Mouse (Mus musculus) testis, postnatal 10 days (tissue): ENCODE measurements at regions not wholly inside any gene's neighbourhood (a gene's known extent, or its start where the extent isn't known, plus 50 kb on each side); places are given as distances from the start of the nearest gene placed in this dataset.

Source experiments
- DNase-seq: peaks from one replicate; pipeline ENCODE4 v3.0.0; 2021; ENCODE audit warnings: low spot score

DNA sequence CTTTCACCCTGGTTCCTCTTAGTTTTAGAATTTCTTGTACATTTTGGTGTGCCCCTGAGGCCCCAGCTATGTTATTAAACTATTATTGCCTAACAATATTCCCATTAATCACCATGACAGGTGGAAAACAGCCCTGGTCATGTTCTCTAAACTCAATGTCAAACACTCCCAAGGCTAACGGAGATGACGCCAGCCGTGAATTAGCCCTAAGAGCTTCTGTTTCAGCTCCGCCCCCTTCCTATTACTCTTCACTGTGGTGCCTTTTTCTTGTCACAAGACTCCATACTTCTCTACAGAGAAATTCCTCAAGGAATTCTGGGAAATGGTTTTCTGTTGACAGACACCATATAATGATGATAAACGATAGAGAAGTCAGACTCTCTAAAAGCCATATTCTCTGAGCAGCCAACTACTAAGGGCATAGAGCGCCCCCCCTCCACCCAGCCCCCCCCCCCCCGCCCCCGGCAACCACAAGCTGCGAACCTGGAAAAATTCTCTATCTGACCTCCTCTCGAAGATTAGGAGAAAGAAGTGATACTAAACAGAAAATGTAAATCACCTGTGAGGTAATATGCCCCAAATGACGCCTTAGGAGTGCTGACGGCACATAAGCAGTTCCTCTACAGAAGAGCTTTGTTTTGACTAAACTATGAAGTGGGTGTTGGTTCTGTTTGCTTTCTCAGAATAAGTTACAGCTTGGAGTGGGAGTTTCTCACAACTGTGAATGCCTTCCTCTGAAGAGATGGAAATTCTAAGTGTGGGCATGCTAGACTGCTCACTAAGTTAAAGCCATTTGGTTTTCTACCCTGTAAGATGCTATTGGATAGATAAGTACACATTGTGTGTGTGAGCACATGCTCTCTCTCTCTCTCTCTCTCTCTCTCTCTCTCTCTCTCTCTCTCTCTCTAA, 76.8 kb upstream of the Sfrp2 start:
- no peak for DNase-seq

DNA sequence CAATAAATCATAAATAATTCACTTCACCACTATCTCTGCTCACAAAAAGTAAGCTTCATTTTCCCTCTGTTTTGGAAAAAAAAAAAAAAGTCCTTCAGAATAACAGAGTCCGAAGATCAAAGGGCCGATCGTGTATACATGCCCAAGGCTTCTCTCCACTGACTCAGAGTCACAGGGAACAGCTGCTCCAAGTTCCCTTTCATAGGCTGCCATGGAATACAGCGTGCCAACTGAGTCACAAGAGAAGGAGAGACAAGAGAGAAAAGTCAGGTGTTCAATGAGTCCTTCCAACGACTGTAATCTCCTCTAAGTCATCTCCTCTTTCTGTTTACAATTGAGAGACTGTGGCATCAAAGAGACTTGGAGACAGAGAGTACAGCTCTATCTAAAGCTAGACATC, 71.6 kb upstream of the Sfrp2 start:
- DNase-seq, result no peak

DNA sequence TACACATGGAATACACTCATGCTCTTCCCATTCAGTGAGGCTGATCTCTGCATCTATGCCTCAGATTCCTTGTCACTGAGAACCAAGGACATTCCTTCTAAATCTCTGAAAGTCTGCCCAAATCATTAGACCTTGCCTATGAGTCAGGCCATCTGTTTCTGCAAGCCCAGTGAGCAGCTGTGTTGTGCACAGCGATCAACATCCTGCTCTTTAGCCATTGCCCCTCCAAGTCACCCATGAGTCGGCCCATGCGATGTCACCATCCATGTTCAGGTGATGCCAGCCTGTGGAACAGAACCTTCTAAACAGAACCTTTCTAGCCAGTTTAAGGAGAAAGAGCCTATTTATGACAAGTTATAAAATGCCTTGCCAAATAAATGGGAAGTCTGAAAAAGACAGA, 66.4 kb upstream of the Sfrp2 start:
- DNase-seq, result no peak

DNA sequence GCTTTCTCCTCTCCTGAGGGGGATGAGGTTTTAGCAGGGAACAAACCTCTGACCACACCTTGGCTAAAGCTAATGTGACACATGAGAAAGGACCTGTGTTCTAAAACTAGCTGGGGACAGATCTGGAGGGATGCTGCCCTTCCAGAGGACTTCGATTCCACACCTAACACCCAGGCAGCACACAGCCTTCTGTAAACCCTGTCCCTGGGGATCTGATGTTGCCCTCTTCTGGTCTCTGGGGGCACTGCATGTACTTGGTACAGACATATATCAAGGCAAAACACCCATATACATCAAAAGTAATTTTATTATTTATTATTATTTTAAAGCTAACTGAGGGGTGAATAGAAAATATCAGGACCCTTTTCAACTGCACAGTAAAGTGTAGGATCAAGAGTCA, 65.0 kb upstream of the Sfrp2 start:
- DNase-seq, result peak; percentile 60

DNA sequence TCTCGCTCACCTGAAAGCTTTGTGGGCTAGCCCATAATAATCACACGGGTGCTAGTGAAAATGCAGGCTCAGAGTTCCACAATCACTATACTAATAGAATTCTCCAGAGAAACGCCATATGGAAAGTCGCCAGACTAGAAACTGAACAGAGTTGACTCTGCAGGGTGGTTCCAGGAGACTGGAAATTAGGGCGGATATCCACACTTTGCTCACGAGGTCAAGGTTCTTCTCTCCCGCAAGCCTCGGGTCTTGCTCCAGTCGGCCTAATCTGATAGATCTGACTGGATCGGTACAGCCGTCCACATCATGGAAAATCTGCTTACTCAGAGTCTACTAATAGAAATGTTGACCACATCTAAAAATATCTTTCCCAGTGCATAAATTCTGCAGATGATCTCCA, 61.6 kb upstream of the Sfrp2 start:
- peak; percentile 32 for DNase-seq

DNA sequence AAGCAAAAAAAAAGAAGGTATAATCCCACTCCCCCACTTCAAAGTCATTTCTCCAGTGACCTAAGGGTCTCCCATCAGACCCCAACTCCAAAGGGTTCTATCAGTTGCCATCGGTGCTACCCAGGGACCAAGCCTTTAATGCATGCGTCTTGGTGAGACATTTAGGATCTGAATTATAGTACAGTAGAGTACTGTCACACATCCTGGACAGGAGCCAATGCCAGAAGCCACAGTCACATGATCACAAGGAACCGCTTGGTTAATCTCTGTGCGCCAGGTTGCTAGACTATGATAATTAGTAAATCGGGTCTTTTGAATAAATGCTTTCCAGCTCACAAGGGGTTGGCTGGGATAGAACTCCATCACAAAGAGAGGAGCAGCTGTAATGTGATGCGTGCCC, 60.9 kb upstream of the Sfrp2 start:
- no peak for DNase-seq

DNA sequence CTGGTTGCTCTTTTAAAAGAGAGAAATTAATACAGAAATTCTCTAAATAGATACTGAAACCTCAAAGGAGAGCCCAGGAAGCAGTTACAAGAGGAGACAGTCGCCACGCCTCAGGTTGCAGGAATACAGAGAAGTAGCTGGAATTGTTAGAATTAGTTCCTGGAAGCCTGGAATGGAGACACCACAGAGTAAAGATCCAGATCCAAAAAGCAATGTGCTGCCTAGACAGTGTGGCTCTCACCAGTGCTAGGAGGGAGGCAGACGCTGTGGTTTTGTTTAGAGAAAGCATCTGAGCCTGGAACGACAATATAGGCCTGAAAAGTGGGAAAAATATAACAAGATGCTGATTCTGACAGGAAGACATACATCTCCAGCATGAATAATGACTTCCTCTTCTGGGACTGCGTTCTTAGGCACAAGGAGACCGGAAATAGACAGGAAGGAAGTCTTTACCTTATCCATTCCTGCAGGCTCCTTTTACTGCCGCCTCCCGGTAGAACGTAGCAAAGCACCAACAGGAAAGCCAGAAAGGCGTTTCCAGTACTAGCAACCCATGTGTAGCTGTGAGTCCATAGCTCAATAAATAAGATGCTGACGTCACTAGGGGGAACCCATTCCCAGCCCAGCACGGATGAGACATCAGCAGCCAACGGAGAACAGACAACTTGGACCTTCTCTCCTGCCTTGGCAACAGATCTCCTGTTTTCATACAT, 59.4 kb upstream of the Sfrp2 start:
- DNase-seq, result peak; percentile 41

DNA sequence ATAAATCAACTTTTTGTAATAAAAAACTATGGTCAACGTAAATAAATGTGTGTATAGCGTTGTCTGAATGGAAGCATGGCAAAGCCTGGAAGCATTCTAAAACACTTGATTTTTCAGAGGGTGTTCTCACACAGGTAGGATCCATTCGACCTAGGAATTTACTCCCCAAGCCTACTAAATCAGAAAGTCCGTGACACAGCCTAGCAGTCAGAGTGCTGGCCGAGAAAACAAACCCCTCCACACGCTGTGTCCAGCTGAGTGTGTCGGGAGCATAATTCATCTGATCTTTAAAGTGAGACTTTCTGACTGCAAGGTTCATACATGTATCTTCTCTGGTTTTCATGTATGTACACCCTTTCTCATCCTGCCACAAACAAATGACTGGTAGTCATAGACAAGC, 58.8 kb upstream of the Sfrp2 start:
- peak; percentile 11 for DNase-seq

DNA sequence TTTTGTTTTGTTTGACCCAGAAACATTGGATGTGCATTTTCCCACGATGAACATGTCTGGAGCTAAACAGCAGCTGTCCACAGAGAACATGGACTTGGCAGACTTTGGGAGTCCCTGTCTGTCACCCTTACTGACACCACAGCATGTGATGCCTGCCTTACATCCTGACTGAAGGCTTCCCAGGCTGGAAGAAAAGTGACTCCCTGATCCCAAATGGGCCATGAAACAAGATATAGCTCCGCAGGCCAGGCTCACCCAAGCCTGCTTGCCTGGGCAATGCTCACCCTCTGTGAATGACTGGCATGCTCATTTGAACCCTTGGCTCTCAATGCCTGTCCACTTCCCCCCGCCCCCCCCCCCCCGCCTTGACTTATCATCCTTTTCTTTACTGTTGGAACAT, 57.1 kb upstream of the Sfrp2 start:
- peak; percentile 28 for DNase-seq

DNA sequence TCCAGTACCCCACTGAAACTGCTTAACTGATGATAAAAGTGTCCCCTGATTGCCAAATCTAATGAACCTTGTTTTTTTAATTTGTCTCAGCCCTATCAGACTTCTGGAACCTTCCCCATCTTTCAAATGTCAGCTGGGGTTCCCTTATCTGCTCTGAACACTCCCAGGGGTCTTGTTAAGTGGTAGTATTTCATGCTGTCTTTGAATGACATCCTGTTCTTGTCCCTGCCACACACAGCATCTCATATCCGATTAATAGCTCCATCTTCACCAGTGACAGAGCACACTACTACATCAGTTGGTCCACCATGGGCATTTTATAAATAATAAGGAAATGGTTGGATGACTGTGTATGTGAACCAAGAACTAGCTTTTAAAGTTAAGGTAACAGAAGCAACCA, 56.6 kb upstream of the Sfrp2 start:
- DNase-seq, result no peak

DNA sequence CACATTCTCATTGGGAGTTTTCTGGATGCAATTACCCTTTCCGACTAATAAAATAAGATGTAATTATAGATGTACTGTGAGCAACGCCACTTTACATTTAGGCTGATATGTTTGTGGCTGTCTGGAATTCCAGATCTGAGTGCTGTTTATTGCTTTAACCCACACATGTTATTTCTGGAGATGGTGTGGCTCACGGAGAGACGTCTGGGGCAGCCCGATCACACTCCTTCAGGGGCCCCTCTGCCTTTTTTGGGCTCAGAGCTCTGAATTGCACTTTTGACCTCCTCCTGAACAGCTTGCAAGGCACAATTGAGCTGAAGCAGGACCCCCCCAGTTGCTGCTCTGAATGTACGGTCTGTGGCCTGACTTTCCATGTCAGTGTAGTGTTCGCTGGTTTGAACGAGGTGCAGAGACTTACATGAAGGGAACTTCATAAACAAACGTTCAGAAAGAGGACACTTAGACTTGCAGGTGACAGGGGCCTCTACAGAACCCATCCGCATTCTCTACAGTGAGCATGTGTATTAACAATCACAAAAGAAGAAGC, 55.1 kb upstream of the Sfrp2 start:
- DNase-seq, result peak; percentile 2

DNA sequence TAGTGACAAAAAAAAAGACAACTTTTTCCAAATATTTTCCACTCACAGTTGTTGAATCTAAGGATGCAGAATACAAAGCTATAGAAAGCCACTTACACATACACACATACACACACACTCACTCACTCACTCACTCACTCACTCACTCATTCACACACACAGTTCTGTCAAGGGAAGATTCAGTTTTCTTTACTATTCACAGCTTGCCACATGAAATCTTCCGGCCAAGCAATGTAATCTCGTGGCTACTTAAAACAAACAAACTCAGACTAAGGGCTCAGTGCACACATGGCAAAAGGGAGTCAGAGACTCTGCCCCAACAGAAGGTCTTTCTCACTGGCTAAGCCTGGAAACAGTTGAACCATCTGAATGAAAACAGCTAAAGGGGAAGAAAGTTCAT, 53.8 kb upstream of the Sfrp2 start:
- DNase-seq, result no peak

DNA sequence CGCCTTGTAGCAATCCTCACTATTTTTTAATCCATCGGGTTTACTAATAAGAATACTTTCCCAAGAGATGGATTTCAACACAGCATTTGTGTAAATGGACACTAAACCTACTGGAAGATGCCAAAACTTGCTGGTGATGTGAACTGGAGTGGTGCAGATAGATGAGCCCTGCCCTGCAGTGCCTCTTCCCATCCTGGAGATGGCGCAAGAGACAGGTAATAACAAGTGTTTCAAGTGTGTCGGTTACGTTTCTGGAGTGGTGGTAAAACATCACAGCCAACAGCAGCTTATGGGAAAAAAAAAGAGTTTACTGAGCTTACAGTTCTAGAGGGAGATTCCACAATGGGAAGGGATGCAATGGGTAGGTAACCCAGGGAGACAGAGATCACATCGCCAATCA, 51.5 kb upstream of the Sfrp2 start:
- peak; percentile 42 for DNase-seq
